Mouse (Mus musculus) heart, postnatal 0 days (tissue): ENCODE results near the gene Nlrx1.

Experiments
- CTCF ChIP-seq: IDR thresholded peaks from 2 replicates; pipeline ENCODE4 v1.5.1; 2016; ENCODE audit warnings: antibody characterized with exemption, control low read depth, low read depth
- EP300 ChIP-seq: IDR thresholded peaks from 2 replicates; pipeline ENCODE4 v1.6.1; 2016; ENCODE audit warnings: antibody characterized with exemption, low read depth

DNA sequence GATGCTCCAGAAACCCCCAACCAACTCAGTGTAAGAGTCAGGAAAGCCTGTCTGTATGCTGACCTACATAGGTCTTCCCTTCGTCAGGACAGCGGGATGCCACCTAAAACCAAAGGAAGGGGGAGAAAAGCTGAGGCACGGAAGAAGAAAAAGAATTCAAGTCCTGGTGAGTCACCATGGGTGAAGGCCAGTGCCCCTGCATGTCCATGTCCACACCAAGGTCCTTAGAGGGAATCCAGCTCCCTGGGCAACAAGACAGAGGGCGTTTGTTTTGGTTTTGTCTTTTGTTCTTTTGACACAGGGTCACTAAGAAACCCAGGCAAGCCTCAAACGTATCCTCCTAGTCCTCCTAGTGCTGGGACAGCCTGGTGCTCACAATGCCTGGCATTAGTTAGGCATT, 27.5 kb downstream of the Nlrx1 start:
- TF ChIP-seq EP300 (no peak), CTCF (no peak)
